Comparison of ENCODE assay signal across 8 mouse cellular contexts in genomic region chr8:107403038-107403781, GRCm38 (mm10). TPM values are rescaled to one million over a fixed set of nuclear protein-coding genes. Genes with fewer than 3 reads are reported as not detected.
A peak's percentile ranks its signal among the peaks of the same experiment; 100 is the strongest.
DNase-seq lines count a peak whose midpoint lies in the region; ATAC-seq and TF ChIP-seq lines count a peak whose summit lies in the region.

TSS of gene Nqo1 (minus strand) at chr8:107403206.

- peak; percentile 95 for ATAC-seq in embryonic facial prominence, embryonic 15.5 days (ENCODE audit: insufficient number of reproducible peaks, low FRiP score, low TSS enrichment, low read depth)
- peak; percentile 99 for ATAC-seq in limb, embryonic 12.5 days (ENCODE audit: insufficient number of reproducible peaks, insufficient read depth, low FRiP score, low TSS enrichment, low read depth)
- peak; percentile 86 for ATAC-seq in midbrain, embryonic 14.5 days (ENCODE audit: low FRiP score, low TSS enrichment)

- peak within 1 kb of the TSS; percentile 32 for H3K4me3 ChIP-seq in bone marrow macrophage, adult 2 months (ENCODE audit: insufficient read depth, low read length)
- peak within 1 kb of the TSS; percentile 42 for H3K4me3 ChIP-seq in embryonic facial prominence, embryonic 15.5 days (replicated peaks)
- peak within 1 kb of the TSS; percentile 34 for H3K4me3 ChIP-seq in limb, embryonic 12.5 days (replicated peaks)
- peak within 1 kb of the TSS; percentile 26 for H3K4me3 ChIP-seq in midbrain, embryonic 14.5 days (replicated peaks; ENCODE audit: low read depth, low read length)

- 7% methylated on average over 22 of the region's 22 CpGs for WGBS in embryonic facial prominence, embryonic 15.5 days
- WGBS in limb, embryonic 12.5 days = 13% methylated on average over 22 of the region's 22 CpGs
- WGBS in midbrain, embryonic 14.5 days = 12% methylated on average over 22 of the region's 22 CpGs

- TF ChIP-seq CTCF in bone marrow macrophage, adult 2 months (IDR thresholded peaks at IDR 0.05; ENCODE audit: low read depth, low read length) = no peak

- no peaks in the 10 kb centered on the region; the same call in 1 of the 2 replicates for H3K36me3 ChIP-seq in embryonic facial prominence, embryonic 15.5 days
- 0 out of 2 replicates have a peak, but pooled peaks cover 7% of the 10 kb centered on the region for H3K36me3 ChIP-seq in limb, embryonic 12.5 days
- peaks cover 10% of the 10 kb centered on the region; the same call in 1 of the 2 replicates for H3K36me3 ChIP-seq in midbrain, embryonic 14.5 days (ENCODE audit: control insufficient read depth, insufficient read depth, low read length)

- H3K4me2 ChIP-seq in embryonic facial prominence, embryonic 15.5 days (replicated peaks) = peak within 1 kb of the TSS; percentile 60
- H3K4me2 ChIP-seq in limb, embryonic 12.5 days = peak within 1 kb of the TSS; percentile 63
- peak within 1 kb of the TSS; percentile 56 for H3K4me2 ChIP-seq in midbrain, embryonic 14.5 days (ENCODE audit: low read length)

- no peak for TF ChIP-seq POLR2A in bone marrow macrophage, adult 2 months (IDR thresholded peaks at IDR 0.05; ENCODE audit: borderline replicate concordance, low read depth, low read length)

- H3K4me1 ChIP-seq in bone marrow macrophage, adult 2 months (ENCODE audit: control insufficient read depth, insufficient read depth, low read length) = peaks cover 4% of the 10 kb centered on the region; the same call in 1 of the 2 replicates
- peaks cover 37% of the 10 kb centered on the region for H3K4me1 ChIP-seq in embryonic facial prominence, embryonic 15.5 days
- peaks cover 31% of the 10 kb centered on the region for H3K4me1 ChIP-seq in limb, embryonic 12.5 days (replicated peaks)
- H3K4me1 ChIP-seq in midbrain, embryonic 14.5 days (ENCODE audit: control insufficient read depth, insufficient read depth, low read length) = peaks cover 8% of the 10 kb centered on the region; the same call in 1 of the 2 replicates

- H3K27ac ChIP-seq in bone marrow macrophage, adult 2 months (ENCODE audit: insufficient read depth, low read depth, low read length) = no peak within 1 kb of the TSS
- peak within 1 kb of the TSS; percentile 74 for H3K27ac ChIP-seq in embryonic facial prominence, embryonic 15.5 days (replicated peaks)
- peak within 1 kb of the TSS; percentile 83 for H3K27ac ChIP-seq in limb, embryonic 12.5 days
- H3K27ac ChIP-seq in midbrain, embryonic 14.5 days (replicated peaks; ENCODE audit: low read depth, low read length) = 0 out of 2 replicates have a peak within 1 kb of the TSS, but pooled peaks have one; percentile 6

- 0 out of 2 replicates have a peak within 1 kb of the TSS, but pooled peaks have one; percentile 13 for H3K9ac ChIP-seq in embryonic facial prominence, embryonic 15.5 days
- peak within 1 kb of the TSS; percentile 24 for H3K9ac ChIP-seq in limb, embryonic 12.5 days (replicated peaks)
- H3K9ac ChIP-seq in midbrain, embryonic 14.5 days (replicated peaks; ENCODE audit: low read length) = no peak within 1 kb of the TSS; the same call in 1 of the 2 replicates

- H3K9me3 ChIP-seq in embryonic facial prominence, embryonic 15.5 days (replicated peaks) = no peaks in the 10 kb centered on the region
- no peaks in the 10 kb centered on the region for H3K9me3 ChIP-seq in limb, embryonic 12.5 days
- no peaks in the 10 kb centered on the region for H3K9me3 ChIP-seq in midbrain, embryonic 14.5 days (ENCODE audit: control insufficient read depth, low read length)

- peak; percentile 23 for DNase-seq in A20 (ENCODE audit: low read depth, low spot score)
- peak; percentile 85 for DNase-seq in heart, adult 8-10 months (ENCODE audit: low spot score)
- peak; percentile 85 to 88 for DNase-seq in kidney, adult 8-10 months
- DNase-seq in midbrain, embryonic 14.5 days = peak; percentile 86
- peak; percentile 18 to 24 for DNase-seq in spleen, adult 18-20 months

- H3K27me3 ChIP-seq in embryonic facial prominence, embryonic 15.5 days = no peaks in the 10 kb centered on the region
- no peaks in the 10 kb centered on the region for H3K27me3 ChIP-seq in limb, embryonic 12.5 days
- H3K27me3 ChIP-seq in midbrain, embryonic 14.5 days (ENCODE audit: control insufficient read depth, insufficient read depth, low read length) = no peaks in the 10 kb centered on the region

RNA-seq across cellular contexts. Expression of gene Nqo1, which starts in this region (rescaled TPM):
- 18.3 and 20.6 TPM in 2 replicates for polyA plus RNA-seq in bone marrow macrophage, adult 2 months (2012; ENCODE audit: insufficient read depth, insufficient read length, missing spikeins)
- 23.4 and 33.6 TPM in 2 replicates for polyA plus RNA-seq in embryonic facial prominence, embryonic 15.5 days (2015; fragmentation: Nextera tagmentation; extraction: Ambion mirVana)
- 10 to 100 TPM; 65.1 to 78.9 (median 73.5) TPM for total RNA-seq in heart, adult 8-10 months (2022)
- 16.7 and 19.6 TPM in 2 replicates for polyA plus RNA-seq in limb, embryonic 12.5 days (2016; fragmentation: Nextera tagmentation; extraction: Ambion mirVana)
- polyA plus RNA-seq in midbrain, embryonic 14.5 days (2014; fragmentation: Nextera tagmentation; extraction: Ambion mirVana) = 3.2 and 4.6 TPM in 2 replicates

Comparison
In these comparisons a context has a peak if more than half of its experiments do, and no peak if none do; other contexts are left out.
1. DNase-seq: peak in every context shown above with its lines; median percentile 86 in kidney, adult 8-10 months; 86 in midbrain, embryonic 14.5 days; 85 in heart, adult 8-10 months; 23 in A20; 21 in spleen, adult 18-20 months.